Mouse (Mus musculus) liver, embryonic 13.5 days (tissue): ENCODE measurements at regions not wholly inside any gene's neighbourhood (a gene's known extent, or its start where the extent isn't known, plus 50 kb on each side); places are given as distances from the start of the nearest gene placed in this dataset.

Experiments used
- ATAC-seq: fragments of 200-750 bp; cut with Nextera tagmentation; 2 replicates; pipeline ENCODE4 v1.8.0; 2017; ENCODE audit warnings: low read depth, mild to moderate bottlenecking, moderate number of reproducible peaks, moderate library complexity
- DNase-seq: peaks from one replicate; pipeline ENCODE4 v3.0.0; 2022
- H3K27ac ChIP-seq: fragments of 300-500 bp; sonication (generic); 2 replicates; pipeline ENCODE4 v1.5.1; 2015; ENCODE audit warnings: moderate library complexity, mild to moderate bottlenecking, inconsistent platforms
- H3K27me3 ChIP-seq: fragments of 300-500 bp; sonication (generic); 2 replicates; pipeline ENCODE4 v1.6.1; 2015; ENCODE audit warnings: mild to moderate bottlenecking, inconsistent platforms
- H3K36me3 ChIP-seq: fragments of 300-500 bp; sonication (generic); 2 replicates; pipeline ENCODE4 v1.6.1; 2015; ENCODE audit warnings: mild to moderate bottlenecking, inconsistent platforms
- H3K4me1 ChIP-seq: fragments of 300-500 bp; sonication (generic); replicated peaks from 2 replicates; pipeline ENCODE4 v1.6.1; 2015; ENCODE audit warnings: inconsistent platforms
- H3K4me2 ChIP-seq: fragments of 300-500 bp; sonication (generic); 2 replicates; pipeline ENCODE4 v1.6.1; 2015; ENCODE audit warnings: inconsistent platforms, mild to moderate bottlenecking, moderate library complexity
- H3K4me3 ChIP-seq: fragments of 300-500 bp; sonication (generic); replicated peaks from 2 replicates; pipeline ENCODE4 v1.5.1; 2015; ENCODE audit warnings: mild to moderate bottlenecking, inconsistent platforms
- H3K9ac ChIP-seq: fragments of 300-500 bp; sonication (generic); 2 replicates; pipeline ENCODE4 v1.6.1; 2015; ENCODE audit warnings: mild to moderate bottlenecking, inconsistent platforms
- H3K9me3 ChIP-seq: fragments of 300-500 bp; sonication (generic); replicated peaks from 2 replicates; pipeline ENCODE4 v1.6.1; 2016; ENCODE audit warnings: inconsistent platforms
- WGBS: fragments of 180-500 bp; shearing (Covaris S2); methylation state at CpG from one replicate; pipeline ENCODE4 v1.1.7; 2015; ENCODE audit not compliant: insufficient replicate concordance; 5-methylcytosine and 5-hydroxymethylcytosine counted together

GRCm38 (mm10) chr7:111319917-111320316, 237.1 kb upstream of the Eif4g2 start:
- H3K4me2 ChIP-seq, result no peak overlapping the region
- H3K4me1 ChIP-seq, result no peaks in the 10 kb centered on the region
- WGBS, result 36% methylated on average over 1 of the region's 1 CpGs
- no peaks in the 10 kb centered on the region for H3K36me3 ChIP-seq
- no peaks in the 10 kb centered on the region for H3K9me3 ChIP-seq
- H3K9ac ChIP-seq, result no peak overlapping the region
- ATAC-seq (no peak), DNase-seq (no peak)
- no peak overlapping the region for H3K27ac ChIP-seq
- no peaks in the 10 kb centered on the region for H3K27me3 ChIP-seq
- no peak overlapping the region for H3K4me3 ChIP-seq

GRCm38 (mm10) chr7:111316479-111316990, 233.7 kb upstream of the Eif4g2 start:
- H3K4me2 ChIP-seq, result no peak overlapping the region
- ATAC-seq, result no peak
- H3K4me3 ChIP-seq, result no peak overlapping the region
- no peaks in the 10 kb centered on the region for H3K9me3 ChIP-seq
- no peaks in the 10 kb centered on the region for H3K4me1 ChIP-seq
- H3K36me3 ChIP-seq, result no peaks in the 10 kb centered on the region
- no peak for DNase-seq
- no peak overlapping the region for H3K9ac ChIP-seq
- no peaks in the 10 kb centered on the region for H3K27me3 ChIP-seq
- WGBS, result 47% methylated on average over 2 of the region's 2 CpGs
- H3K27ac ChIP-seq, result no peak overlapping the region

DNA sequence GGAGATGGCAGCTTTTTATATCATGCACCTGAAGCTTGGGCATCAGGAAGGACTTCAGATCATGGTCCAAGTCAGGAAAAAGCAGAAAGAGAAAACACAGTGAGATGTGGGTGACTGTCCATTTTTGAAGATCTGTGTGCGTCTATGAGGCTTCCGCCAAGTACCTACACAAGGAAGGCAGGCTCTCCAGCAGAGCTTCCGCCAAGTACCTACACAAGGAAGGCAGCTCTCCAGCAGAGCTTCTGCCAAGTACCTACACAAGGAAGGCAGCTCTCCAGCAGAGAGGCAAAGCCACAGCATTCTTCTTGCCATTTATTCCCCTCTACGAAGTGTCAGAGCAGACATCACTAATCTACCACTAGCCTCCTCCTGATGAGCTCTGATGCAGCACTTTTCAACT, 231.1 kb upstream of the Eif4g2 start:
- H3K4me2 ChIP-seq, result no peak overlapping the region
- H3K27ac ChIP-seq, result no peak overlapping the region
- H3K4me1 ChIP-seq, result no peaks in the 10 kb centered on the region
- DNase-seq (no peak), ATAC-seq (no peak)
- no peaks in the 10 kb centered on the region for H3K36me3 ChIP-seq
- no peak overlapping the region for H3K9ac ChIP-seq
- 64% methylated on average over 4 of the region's 4 CpGs for WGBS
- no peak overlapping the region for H3K4me3 ChIP-seq
- no peaks in the 10 kb centered on the region for H3K27me3 ChIP-seq
- no peaks in the 10 kb centered on the region for H3K9me3 ChIP-seq

DNA sequence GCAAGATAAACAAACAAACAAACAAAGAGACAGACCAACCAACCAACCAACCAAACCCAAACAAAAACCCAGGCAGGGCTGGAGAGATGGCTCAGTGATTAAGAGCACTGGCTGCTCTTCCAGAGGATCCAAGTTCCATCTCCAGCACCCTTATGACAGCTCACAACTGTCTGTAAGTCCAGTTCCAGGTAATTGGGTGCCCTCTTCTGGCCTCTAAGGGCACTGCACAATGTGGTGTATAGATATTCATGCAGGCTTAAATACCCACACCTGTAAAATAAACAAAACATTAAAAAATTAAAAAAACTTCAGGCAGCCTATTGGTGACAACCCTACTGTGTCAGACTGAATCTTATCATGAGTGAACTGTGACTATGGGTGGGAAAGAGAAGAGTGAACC, 222.4 kb upstream of the Eif4g2 start:
- H3K36me3 ChIP-seq, result no peaks in the 10 kb centered on the region
- H3K4me1 ChIP-seq, result no peaks in the 10 kb centered on the region
- ATAC-seq (no peak), DNase-seq (no peak)
- H3K4me2 ChIP-seq, result no peak overlapping the region
- no peak overlapping the region for H3K9ac ChIP-seq
- H3K27ac ChIP-seq, result no peak overlapping the region
- H3K9me3 ChIP-seq, result no peaks in the 10 kb centered on the region
- H3K4me3 ChIP-seq, result no peak overlapping the region
- no peaks in the 10 kb centered on the region for H3K27me3 ChIP-seq

GRCm38 (mm10) chr7:111301791-111302488, 219.1 kb upstream of the Eif4g2 start:
- Histone ChIP-seq H3K4me3 (no peak overlapping the region), H3K9ac (no peak overlapping the region), H3K27me3 (no peaks in the 10 kb centered on the region), H3K4me2 (no peak overlapping the region), H3K4me1 (no peaks in the 10 kb centered on the region), H3K9me3 (no peaks in the 10 kb centered on the region), H3K27ac (no peak overlapping the region), H3K36me3 (no peaks in the 10 kb centered on the region)
- no peak for ATAC-seq
- 79% methylated on average over 16 of the region's 16 CpGs for WGBS
- DNase-seq, result no peak

GRCm38 (mm10) chr7:111297174-111297902, 214.5 kb upstream of the Eif4g2 start:
- no peaks in the 10 kb centered on the region for H3K4me1 ChIP-seq
- no peaks in the 10 kb centered on the region for H3K9me3 ChIP-seq
- ATAC-seq (no peak), DNase-seq (no peak)
- 63% methylated on average over 9 of the region's 9 CpGs for WGBS
- no peak overlapping the region for H3K4me2 ChIP-seq
- H3K36me3 ChIP-seq, result no peaks in the 10 kb centered on the region
- no peak overlapping the region for H3K27ac ChIP-seq
- H3K4me3 ChIP-seq, result no peak overlapping the region
- H3K27me3 ChIP-seq, result no peaks in the 10 kb centered on the region
- H3K9ac ChIP-seq, result no peak overlapping the region

DNA sequence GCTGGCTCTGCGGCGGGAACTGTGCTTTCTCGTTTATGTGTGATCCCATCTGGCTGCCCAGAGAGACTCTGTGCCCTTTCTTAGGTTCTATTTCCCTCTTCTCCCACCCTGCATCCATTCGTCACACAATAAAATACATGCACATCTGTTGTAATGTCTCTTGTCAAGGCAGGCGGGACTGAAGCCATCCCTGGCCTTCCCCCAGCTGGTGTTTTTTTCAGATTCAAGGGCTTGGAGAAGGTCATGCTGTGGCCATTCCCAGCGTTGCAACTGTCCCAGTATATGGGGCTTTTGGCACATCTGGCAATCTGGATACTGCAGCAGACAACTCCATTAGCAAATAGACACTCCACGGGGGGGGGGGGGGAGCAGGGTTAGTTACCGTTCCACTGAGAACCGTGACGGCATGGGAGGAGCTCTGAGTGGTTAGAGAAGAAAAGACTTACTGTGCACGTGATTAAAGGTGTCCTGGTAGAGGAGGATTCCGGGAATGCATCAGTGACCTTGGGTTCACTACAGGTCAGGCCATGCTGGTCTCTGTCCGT, 200.7 kb upstream of the Eif4g2 start:
- Histone ChIP-seq H3K4me3 (no peak overlapping the region), H3K27ac (no peak overlapping the region), H3K9me3 (no peaks in the 10 kb centered on the region), H3K4me2 (no peak overlapping the region), H3K36me3 (no peaks in the 10 kb centered on the region), H3K27me3 (no peaks in the 10 kb centered on the region), H3K4me1 (no peaks in the 10 kb centered on the region), H3K9ac (no peak overlapping the region)
- no peak for ATAC-seq
- DNase-seq, result no peak
- 62% methylated on average over 13 of the region's 13 CpGs for WGBS

GRCm38 (mm10) chr7:111282314-111282713, 199.5 kb upstream of the Eif4g2 start:
- Histone ChIP-seq H3K4me2 (no peak overlapping the region), H3K9ac (no peak overlapping the region), H3K4me3 (no peak overlapping the region), H3K27ac (no peak overlapping the region), H3K27me3 (no peaks in the 10 kb centered on the region), H3K4me1 (no peaks in the 10 kb centered on the region), H3K36me3 (no peaks in the 10 kb centered on the region), H3K9me3 (no peaks in the 10 kb centered on the region)
- ATAC-seq (no peak), DNase-seq (no peak)
- 57% methylated on average over 8 of the region's 8 CpGs for WGBS

- Histone ChIP-seq H3K27ac (no peak overlapping the region), H3K4me2 (no peak overlapping the region), H3K4me3 (no peak overlapping the region), H3K27me3 (no peaks in the 10 kb centered on the region), H3K9ac (no peak overlapping the region), H3K4me1 (no peaks in the 10 kb centered on the region), H3K36me3 (no peaks in the 10 kb centered on the region), H3K9me3 (no peaks in the 10 kb centered on the region)
- no peak for DNase-seq
- 40% methylated on average over 3 of the region's 3 CpGs for WGBS
- ATAC-seq, result no peak
Measured at GRCm38 (mm10) chr7:111277703-111278102, 194.9 kb upstream of the Eif4g2 start.

DNA sequence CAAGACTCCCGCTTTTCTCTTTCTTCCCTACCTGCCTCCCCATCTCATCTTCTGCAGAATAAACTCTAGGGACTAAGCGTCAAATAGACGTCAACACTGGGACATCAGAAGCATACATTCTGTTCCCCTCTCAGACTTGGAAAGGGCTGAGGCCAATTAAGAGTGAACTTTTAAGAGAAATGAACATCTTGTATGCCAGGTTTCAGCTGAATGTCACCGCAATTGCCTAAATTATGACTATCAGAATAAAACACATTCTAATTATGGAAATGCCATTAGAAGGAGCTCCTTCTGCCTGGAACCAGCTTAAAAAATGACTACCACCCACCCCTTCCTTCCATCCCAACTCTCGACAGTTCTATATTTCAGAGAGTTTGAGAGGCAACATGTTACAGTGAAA, 191.0 kb upstream of the Eif4g2 start:
- ATAC-seq (no peak), DNase-seq (no peak)
- no peak overlapping the region for H3K4me2 ChIP-seq
- no peak overlapping the region for H3K9ac ChIP-seq
- no peak overlapping the region for H3K4me3 ChIP-seq
- H3K4me1 ChIP-seq, result no peaks in the 10 kb centered on the region
- H3K36me3 ChIP-seq, result no peaks in the 10 kb centered on the region
- WGBS, result 79% methylated on average over 5 of the region's 5 CpGs
- no peak overlapping the region for H3K27ac ChIP-seq
- no peaks in the 10 kb centered on the region for H3K9me3 ChIP-seq
- no peaks in the 10 kb centered on the region for H3K27me3 ChIP-seq

DNA sequence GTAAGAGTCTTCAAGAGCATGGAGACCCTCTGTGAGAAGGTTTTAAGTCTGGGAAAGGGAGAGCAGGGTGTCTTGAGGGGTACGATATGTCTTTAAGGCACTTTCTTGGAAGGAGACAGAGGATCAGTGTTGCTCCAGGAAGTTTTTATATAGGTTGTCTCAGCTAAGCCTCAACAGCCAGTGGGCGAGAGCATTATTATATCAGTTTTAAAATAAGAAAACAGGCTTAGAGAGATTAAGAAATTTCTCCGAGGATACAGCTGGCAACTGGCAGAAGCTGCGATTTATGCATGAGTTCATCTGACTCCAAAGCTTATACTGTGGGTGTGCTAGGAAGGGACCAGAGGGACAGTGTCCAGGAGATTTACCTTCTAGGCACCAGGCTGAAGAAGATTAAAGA, 188.0 kb upstream of the Eif4g2 start:
- WGBS, result 71% methylated on average over 4 of the region's 4 CpGs
- H3K4me2 ChIP-seq, result no peak overlapping the region
- H3K9ac ChIP-seq, result no peak overlapping the region
- H3K9me3 ChIP-seq, result no peaks in the 10 kb centered on the region
- H3K4me3 ChIP-seq, result no peak overlapping the region
- H3K4me1 ChIP-seq, result no peaks in the 10 kb centered on the region
- H3K36me3 ChIP-seq, result no peaks in the 10 kb centered on the region
- DNase-seq, result no peak
- no peaks in the 10 kb centered on the region for H3K27me3 ChIP-seq
- no peak overlapping the region for H3K27ac ChIP-seq
- ATAC-seq, result no peak

- no peak for ATAC-seq
- no peak for DNase-seq
- H3K4me1 ChIP-seq, result no peaks in the 10 kb centered on the region
- H3K4me3 ChIP-seq, result no peak overlapping the region
- WGBS, result 67% methylated on average over 2 of the region's 2 CpGs
- no peak overlapping the region for H3K9ac ChIP-seq
- no peaks in the 10 kb centered on the region for H3K36me3 ChIP-seq
- H3K9me3 ChIP-seq, result no peaks in the 10 kb centered on the region
- no peak overlapping the region for H3K4me2 ChIP-seq
- H3K27ac ChIP-seq, result no peak overlapping the region
- no peaks in the 10 kb centered on the region for H3K27me3 ChIP-seq
Measured at GRCm38 (mm10) chr7:111268197-111268596, 185.4 kb upstream of the Eif4g2 start.
